Mouse (Mus musculus): ENCODE measurements around the gene Strn4. TPM values are rescaled to one million over a fixed set of nuclear protein-coding genes. Genes with fewer than 3 reads are reported as not detected.

Gene Strn4
- polyA plus RNA-seq (2012; rRNA removed) = 243 and 267 TPM in 2 replicates

DNA sequence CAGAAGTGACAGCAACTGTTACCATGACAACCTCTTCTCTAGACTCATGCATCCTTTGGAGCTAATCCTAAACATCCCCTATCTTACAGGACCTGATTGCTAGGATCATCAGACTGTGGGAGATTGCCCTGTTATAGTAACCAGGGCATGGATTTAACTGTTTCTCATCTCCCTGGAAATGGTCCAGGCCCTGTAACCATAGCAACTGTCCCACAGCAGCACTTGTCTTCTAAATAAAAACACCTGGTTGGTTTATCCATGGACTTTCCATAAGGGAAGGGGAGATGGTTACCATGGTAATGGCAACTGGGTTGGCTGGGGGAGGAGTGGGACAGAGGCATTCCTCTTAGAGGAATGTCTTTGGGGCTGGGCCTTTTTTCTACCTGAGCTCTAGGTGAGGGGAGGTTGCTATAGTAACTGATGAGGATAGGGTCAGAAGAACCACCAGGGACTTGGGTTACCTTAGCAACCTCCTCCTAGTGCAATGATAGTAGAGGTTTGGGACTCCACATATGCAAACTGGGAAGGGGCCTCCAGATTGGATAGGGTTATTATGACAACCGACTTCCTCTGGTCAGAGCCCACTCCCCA, at the start of gene Strn4:
Gene Strn4 (plus strand): TSS at position 539 of the 591 bp plus-strand sequence.

DNA sequence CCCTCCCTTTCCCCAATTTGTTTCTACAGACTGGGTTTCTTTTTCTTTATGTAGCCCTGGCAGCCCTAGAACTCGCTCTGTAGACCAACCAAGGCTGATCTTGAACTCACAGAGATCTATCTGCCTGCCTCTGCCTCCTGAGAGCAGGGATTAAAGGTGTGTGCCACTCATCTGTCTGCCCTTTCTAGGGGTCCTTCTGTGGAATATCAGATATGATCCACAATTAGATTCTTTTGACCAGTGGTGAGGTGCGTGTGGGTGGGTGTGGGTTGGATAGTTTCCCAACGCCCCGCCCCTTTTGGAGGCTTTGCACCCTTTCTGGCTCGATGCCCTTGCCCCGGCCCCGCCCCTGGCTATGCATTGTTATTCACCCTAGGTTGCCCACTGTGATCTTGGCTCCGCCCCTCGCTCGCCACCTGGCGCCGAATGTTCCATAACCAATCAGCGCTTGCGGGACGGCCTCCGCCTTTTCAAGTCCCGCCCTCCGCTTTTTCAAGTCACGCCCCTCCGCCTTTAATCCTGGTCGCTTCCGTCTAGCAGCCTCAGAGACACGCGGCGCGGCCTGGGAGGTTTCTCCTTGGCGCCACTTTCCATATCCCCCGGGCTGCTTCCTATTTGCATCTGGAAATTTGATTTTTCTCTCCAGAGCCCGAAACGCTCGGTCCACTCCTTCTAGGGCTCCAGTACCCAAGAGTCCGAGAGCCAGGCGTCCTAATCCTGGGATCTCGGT, 34.7 kb upstream of the Strn4 start, which contains the start of gene Slc1a5:
Gene Slc1a5 (plus strand): TSS at position 516 of the 730 bp plus-strand sequence.

DNA sequence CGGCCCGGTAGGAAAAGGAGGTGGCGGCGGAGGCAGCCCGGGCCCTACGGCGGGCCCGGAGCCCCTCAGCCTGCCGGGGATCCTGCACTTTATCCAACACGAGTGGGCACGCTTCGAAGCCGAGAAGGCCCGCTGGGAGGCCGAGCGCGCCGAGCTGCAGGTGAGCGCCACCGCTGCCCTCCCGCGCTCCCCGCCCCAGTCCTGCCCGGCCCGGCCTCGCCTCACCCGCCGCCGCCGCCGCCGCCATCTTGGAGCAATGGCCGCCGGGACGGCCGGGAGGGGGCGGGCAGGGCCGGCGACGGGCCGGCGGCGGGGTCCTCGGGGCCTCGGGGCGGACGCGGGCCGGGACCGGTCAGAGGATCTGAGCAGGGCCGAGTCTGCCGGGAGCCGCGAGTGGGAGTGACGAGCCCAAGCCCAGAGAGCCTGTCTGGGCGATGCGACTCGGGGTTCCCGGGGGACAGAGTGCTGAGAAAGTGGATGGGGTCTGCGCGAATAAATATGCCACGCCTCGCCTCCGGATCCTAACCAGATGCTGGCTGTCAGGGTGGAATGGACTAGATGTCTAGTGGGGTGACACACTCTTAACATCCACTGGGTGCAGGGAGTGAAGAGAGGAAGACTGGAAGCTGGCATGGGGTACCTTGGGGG, 910 bp downstream of the Strn4 start, which contains the start of gene Fkrp:
Gene Fkrp (minus strand): TSS at position 258 of the 648 bp plus-strand sequence.

DNA sequence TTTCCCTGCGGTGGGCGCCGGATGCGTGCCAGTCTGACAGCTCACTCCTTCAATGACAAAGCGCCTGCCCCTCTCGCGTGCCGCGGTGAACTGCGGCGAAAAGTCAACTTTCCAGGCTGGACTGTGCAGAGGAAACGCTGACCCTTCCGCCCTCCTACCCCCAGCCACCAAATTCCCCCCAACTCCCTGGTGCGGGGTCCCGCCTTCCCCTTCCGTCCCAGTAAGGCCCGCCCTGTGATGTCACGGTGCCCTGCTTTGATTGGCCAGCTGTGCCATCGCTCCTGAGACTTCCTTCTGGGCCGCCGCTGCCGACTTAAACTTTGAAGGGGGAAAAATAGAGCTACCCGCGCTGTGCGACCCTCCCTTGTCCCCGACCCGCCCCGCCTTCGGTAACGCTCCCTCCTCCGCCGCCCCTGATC, 27.0 kb downstream of the Strn4 start, which contains the start of gene Prkd2:
Gene Prkd2 (plus strand): TSS at position 258 of the 419 bp plus-strand sequence.

GRCm38 (mm10) chr7:16875310-16875325, 59.4 kb downstream of the Strn4 start, which contains the start of gene Dact3:
Gene Dact3 (plus strand): TSS chr7:16875317.

Other genes with a start within 250 kb of the Strn4 start
- gene Arhgap35, start 200.9 kb upstream of the Strn4 start, polyA plus RNA-seq (2012; rRNA removed) = 53.8 and 55.0 TPM in 2 replicates
- gene Ceacam15, start 140.2 kb upstream of the Strn4 start, polyA plus RNA-seq (2012; rRNA removed) = 0.05 TPM in 1 of 2 replicates, not detected in the other
- not detected in 2 replicates for gene Ceacam9, start 94.0 kb upstream of the Strn4 start, polyA plus RNA-seq (2012; rRNA removed)
- gene Ap2s1, start 77.5 kb upstream of the Strn4 start, polyA plus RNA-seq (2012; rRNA removed) = 560 and 561 TPM in 2 replicates
- gene Slc1a5, start 34.5 kb upstream of the Strn4 start, polyA plus RNA-seq (2012; rRNA removed) = 19.9 and 23.2 TPM in 2 replicates
- gene Fkrp, start 843 bp downstream of the Strn4 start, polyA plus RNA-seq (2012; rRNA removed) = 30.1 and 31.4 TPM in 2 replicates
- gene Prkd2, start 27.0 kb downstream of the Strn4 start, polyA plus RNA-seq (2012; rRNA removed) = 7.7 and 8.6 TPM in 2 replicates
- gene Dact3, start 59.4 kb downstream of the Strn4 start, polyA plus RNA-seq (2012; rRNA removed) = 46.8 and 50.0 TPM in 2 replicates
- gene Gng8, start 75.9 kb downstream of the Strn4 start, polyA plus RNA-seq (2012; rRNA removed) = 4.8 and 7.7 TPM in 2 replicates
- 0.21 and 0.51 TPM in 2 replicates for gene Ptgir, start 90.6 kb downstream of the Strn4 start, polyA plus RNA-seq (2012; rRNA removed)
- 941 and 979 TPM in 2 replicates for gene Calm3, start 108.2 kb downstream of the Strn4 start, polyA plus RNA-seq (2012; rRNA removed)
- 62.5 and 66.8 TPM in 2 replicates for gene Pnmal2, start 128.8 kb downstream of the Strn4 start, polyA plus RNA-seq (2012; rRNA removed)
- gene Pnmal1, start 143.8 kb downstream of the Strn4 start, polyA plus RNA-seq (2012; rRNA removed) = 42.9 and 46.0 TPM in 2 replicates
- gene Gm42372, start 167.2 kb downstream of the Strn4 start, polyA plus RNA-seq (2012; rRNA removed) = 10.8 and 18.5 TPM in 2 replicates
- gene Ccdc8, start 176.8 kb downstream of the Strn4 start, polyA plus RNA-seq (2012; rRNA removed) = 4.5 and 5.1 TPM in 2 replicates
- 164 and 166 TPM in 2 replicates for gene Ppp5c, start 212.0 kb downstream of the Strn4 start, polyA plus RNA-seq (2012; rRNA removed)
- gene Hif3a, start 246.5 kb downstream of the Strn4 start, polyA plus RNA-seq (2012; rRNA removed) = 5.1 and 5.3 TPM in 2 replicates

Data from central nervous system, embryonic 18 days (tissue).